Mouse (Mus musculus): ENCODE data around the gene C1qtnf12. TPM values are rescaled to one million over a fixed set of nuclear protein-coding genes. Genes with fewer than 3 reads are reported as not detected.

The C1qtnf12 gene
- total and polyA plus RNA-seq, 2 experiments from 2014 or later: 10.3 to 13.9 TPM

DNA sequence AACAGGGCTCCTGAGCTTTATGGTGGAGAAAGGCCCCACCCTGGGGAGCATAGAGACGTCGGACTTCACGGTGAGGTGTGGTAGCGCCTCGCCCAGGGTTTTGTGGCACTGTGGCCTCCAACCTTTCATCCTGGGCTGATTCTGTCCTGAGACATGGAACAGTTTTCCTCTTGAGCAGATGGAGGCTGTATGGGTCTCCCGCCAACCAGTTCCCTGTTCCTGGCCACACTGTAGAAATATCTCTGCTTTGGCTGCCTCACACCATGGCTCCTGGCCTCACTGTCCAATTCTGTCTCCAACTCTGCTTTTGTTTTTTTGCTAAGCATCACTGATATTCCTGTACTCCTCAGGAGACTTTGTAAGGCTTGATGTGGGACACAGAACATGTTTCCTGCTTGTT is 6.6 kb upstream of the C1qtnf12 start:
- ATAC-seq (no peak), DNase-seq (no peak)
- no peaks in the 10 kb centered on the region for H3K27me3 ChIP-seq (ENCODE audit: insufficient read depth, low read length)
- no peak overlapping the region for H3K4me3 ChIP-seq (ENCODE audit: low read depth, low read length)
- H3K36me3 ChIP-seq (ENCODE audit: insufficient read depth): peaks cover 68% of the 10 kb centered on the region
- no peaks in the 10 kb centered on the region for H3K9me3 ChIP-seq (ENCODE audit: low read length)
- TF ChIP-seq CTCF (IDR thresholded peaks at IDR 0.05; ENCODE audit: low read depth): no peak
- no peak overlapping the region for H3K9ac ChIP-seq
- no peak overlapping the region for H3K27ac ChIP-seq (ENCODE audit: low read depth, low read length)
- no peak overlapping the region for H3K4me2 ChIP-seq (ENCODE audit: low read depth)
- no peaks in the 10 kb centered on the region for H3K4me1 ChIP-seq (ENCODE audit: insufficient read depth)
- WGBS: 92% methylated on average over 6 of the region's 6 CpGs

DNA sequence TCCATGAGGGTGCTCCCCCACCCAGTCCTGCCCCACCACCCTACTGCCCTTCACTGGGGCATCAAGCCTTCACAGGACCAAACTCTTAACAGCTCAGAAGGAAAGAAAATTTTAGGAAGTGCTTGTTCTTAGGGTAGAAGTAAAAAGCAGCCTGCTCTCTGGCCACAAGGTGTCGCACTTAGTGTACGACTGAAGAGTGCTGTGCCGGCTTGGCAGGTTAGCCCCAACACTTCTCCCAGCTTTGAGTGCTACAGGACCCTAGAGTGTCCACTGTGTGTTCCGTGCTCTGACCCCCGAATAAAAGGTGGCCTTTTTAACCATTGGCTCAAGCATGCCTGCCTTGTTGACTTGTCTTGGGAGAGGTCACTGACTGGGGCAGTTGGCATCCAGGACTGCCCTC is 2.8 kb upstream of the C1qtnf12 start:
- Histone ChIP-seq H3K9ac (no peak overlapping the region), H3K36me3 (ENCODE audit: insufficient read depth) (peaks cover 47% of the 10 kb centered on the region)

DNA sequence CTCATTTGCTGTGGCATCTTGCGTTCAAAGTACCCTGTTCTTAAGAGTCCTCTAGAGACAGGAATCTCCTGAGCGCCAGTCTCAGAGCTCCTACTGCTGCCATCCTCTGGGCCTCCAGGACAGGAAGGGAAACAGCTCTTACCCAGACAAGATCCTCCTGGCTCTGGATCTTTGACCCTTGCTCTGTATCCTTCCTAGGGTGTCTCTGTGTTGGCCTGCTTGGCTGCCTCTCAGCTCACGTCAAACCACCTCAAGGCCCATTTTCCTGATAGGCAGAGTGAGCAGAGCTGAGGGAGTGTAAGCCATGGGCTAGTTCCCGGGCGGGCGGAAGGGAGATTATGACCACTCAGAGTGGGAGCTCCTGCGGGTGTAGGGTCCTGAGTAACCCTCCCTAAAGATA is 988 bp downstream of the C1qtnf12 start:
- Histone ChIP-seq H3K27ac (ENCODE audit: low read depth, low read length) (no peak overlapping the region), H3K4me1 (ENCODE audit: insufficient read depth) (no peaks in the 10 kb centered on the region), H3K9me3 (ENCODE audit: low read length) (no peaks in the 10 kb centered on the region), H3K36me3 (ENCODE audit: insufficient read depth) (peaks cover 38% of the 10 kb centered on the region), H3K27me3 (ENCODE audit: insufficient read depth, low read length) (no peaks in the 10 kb centered on the region), H3K4me3 (ENCODE audit: low read depth, low read length) (no peak overlapping the region), H3K9ac (0 out of 2 replicates have a peak overlapping the region, but pooled peaks have one; percentile 41), H3K4me2 (ENCODE audit: low read depth) (peak overlapping the region; percentile 58)
- no peak for DNase-seq
- no peak for TF ChIP-seq CTCF (IDR thresholded peaks at IDR 0.05; ENCODE audit: low read depth)
- 52% methylated on average over 7 of the region's 7 CpGs for WGBS
- ATAC-seq: no peak

More for the DNA sequence above, 2.8 kb upstream of the C1qtnf12 start:
- Histone ChIP-seq H3K27ac (ENCODE audit: low read depth, low read length) (no peak overlapping the region), H3K4me2 (ENCODE audit: low read depth) (no peak overlapping the region), H3K4me3 (ENCODE audit: low read depth, low read length) (no peak overlapping the region), H3K9me3 (ENCODE audit: low read length) (no peaks in the 10 kb centered on the region), H3K4me1 (ENCODE audit: insufficient read depth) (no peaks in the 10 kb centered on the region), H3K27me3 (ENCODE audit: insufficient read depth, low read length) (no peaks in the 10 kb centered on the region)
- WGBS: 6% methylated on average over 5 of the region's 5 CpGs
- peak; percentile 83 for DNase-seq
- ATAC-seq: peak; percentile 86
- peak; percentile 84 for TF ChIP-seq CTCF (IDR thresholded peaks at IDR 0.05; ENCODE audit: low read depth)

DNA sequence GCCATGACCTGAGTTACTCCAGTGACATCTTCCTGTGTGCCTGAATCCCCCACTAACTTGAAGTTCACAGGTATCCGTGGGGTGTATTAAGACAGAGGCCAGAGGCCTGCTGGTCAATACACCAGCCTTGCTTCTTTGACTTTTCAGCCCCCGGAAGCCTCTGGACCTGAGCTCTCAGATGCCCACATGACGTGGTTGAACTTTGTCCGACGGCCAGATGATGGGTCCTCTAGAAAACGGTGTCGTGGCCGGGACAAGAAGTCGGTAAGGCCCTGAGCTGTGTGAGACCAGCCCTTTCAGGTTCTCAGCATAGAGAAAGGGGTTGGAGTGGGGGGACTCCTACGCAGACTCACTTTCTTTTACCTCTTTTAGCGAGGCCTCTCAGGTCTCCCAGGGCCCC is 2.3 kb downstream of the C1qtnf12 start:
- DNase-seq (no peak), ATAC-seq (no peak)
- Histone ChIP-seq H3K27ac (ENCODE audit: low read depth, low read length) (no peak overlapping the region), H3K4me2 (ENCODE audit: low read depth) (no peak overlapping the region), H3K36me3 (ENCODE audit: insufficient read depth) (peaks cover 32% of the 10 kb centered on the region), H3K9me3 (ENCODE audit: low read length) (no peaks in the 10 kb centered on the region), H3K9ac (no peak overlapping the region), H3K4me3 (ENCODE audit: low read depth, low read length) (no peak overlapping the region), H3K4me1 (ENCODE audit: insufficient read depth) (no peaks in the 10 kb centered on the region), H3K27me3 (ENCODE audit: insufficient read depth, low read length) (no peaks in the 10 kb centered on the region)
- TF ChIP-seq CTCF (IDR thresholded peaks at IDR 0.05; ENCODE audit: low read depth): no peak
- WGBS: 94% methylated on average over 11 of the region's 11 CpGs

DNA sequence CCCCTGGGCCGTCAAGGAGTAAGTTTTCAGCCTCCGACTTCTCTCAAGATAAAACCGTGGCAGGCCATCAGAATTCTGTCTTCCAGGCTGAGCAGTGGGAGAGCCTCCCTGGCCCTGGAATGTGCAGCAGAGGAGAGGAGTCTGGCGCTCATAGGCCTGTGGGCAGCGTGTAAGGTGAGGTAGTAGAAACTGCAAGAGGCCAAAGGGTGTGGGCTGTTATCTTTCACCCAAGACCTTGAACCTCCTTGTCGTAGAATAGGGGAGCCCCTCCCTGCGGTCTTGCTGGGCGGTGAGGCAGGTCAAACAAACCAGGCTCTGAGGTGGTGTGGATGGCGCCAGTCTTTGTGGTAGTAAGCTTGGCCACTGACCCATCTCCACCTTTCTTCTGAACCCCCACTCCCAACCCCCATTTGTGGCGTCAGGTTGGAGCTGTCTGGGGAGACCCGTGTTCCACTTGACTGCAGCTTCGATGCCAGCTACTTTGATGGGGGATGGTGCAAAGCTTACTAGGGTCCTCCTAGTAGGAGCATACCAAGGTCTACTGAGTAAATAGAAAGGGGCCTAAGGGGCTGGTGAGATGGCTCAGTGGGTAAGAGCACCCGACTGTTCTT is 7.0 kb downstream of the C1qtnf12 start:
- WGBS: 89% methylated on average over 13 of the region's 13 CpGs
- DNase-seq (no peak), ATAC-seq (no peak)
- Histone ChIP-seq H3K36me3 (ENCODE audit: insufficient read depth) (peaks cover 20% of the 10 kb centered on the region), H3K9me3 (ENCODE audit: low read length) (no peaks in the 10 kb centered on the region), H3K4me1 (ENCODE audit: insufficient read depth) (no peaks in the 10 kb centered on the region), H3K4me2 (ENCODE audit: low read depth) (no peak overlapping the region), H3K9ac (no peak overlapping the region), H3K4me3 (ENCODE audit: low read depth, low read length) (no peak overlapping the region), H3K27ac (ENCODE audit: low read depth, low read length) (no peak overlapping the region), H3K27me3 (ENCODE audit: insufficient read depth, low read length) (no peaks in the 10 kb centered on the region)
- no peak for TF ChIP-seq CTCF (IDR thresholded peaks at IDR 0.05; ENCODE audit: low read depth)

DNA sequence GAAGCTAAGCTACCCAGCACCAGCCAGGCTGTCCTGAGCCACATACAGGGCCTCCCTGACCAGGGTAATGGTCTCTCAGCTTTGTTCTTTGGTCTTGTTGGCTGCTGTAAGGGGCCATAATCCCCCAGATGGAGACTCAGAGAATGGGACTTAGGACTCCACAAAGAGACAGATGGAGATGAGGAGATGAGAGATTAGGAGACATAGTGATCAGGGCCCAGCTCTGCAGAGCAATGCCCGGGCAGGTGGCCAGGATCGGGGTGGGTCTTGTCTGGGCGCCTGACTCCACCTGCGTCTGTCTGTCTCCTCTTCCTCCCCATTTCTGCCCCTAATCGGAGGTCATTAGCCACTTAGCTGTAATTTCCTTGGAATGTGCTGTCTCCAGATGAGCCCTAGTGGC is 8.2 kb downstream of the C1qtnf12 start:
- Histone ChIP-seq H3K36me3 (ENCODE audit: insufficient read depth) (peaks cover 12% of the 10 kb centered on the region), H3K9ac (no peak overlapping the region), H3K27me3 (ENCODE audit: insufficient read depth, low read length) (no peaks in the 10 kb centered on the region), H3K4me1 (ENCODE audit: insufficient read depth) (no peaks in the 10 kb centered on the region), H3K9me3 (ENCODE audit: low read length) (no peaks in the 10 kb centered on the region), H3K4me2 (ENCODE audit: low read depth) (no peak overlapping the region), H3K27ac (ENCODE audit: low read depth, low read length) (no peak overlapping the region), H3K4me3 (ENCODE audit: low read depth, low read length) (no peak overlapping the region)
- ATAC-seq (no peak), DNase-seq (no peak)
- 88% methylated on average over 5 of the region's 5 CpGs for WGBS
- TF ChIP-seq CTCF (IDR thresholded peaks at IDR 0.05; ENCODE audit: low read depth): no peak

DNA sequence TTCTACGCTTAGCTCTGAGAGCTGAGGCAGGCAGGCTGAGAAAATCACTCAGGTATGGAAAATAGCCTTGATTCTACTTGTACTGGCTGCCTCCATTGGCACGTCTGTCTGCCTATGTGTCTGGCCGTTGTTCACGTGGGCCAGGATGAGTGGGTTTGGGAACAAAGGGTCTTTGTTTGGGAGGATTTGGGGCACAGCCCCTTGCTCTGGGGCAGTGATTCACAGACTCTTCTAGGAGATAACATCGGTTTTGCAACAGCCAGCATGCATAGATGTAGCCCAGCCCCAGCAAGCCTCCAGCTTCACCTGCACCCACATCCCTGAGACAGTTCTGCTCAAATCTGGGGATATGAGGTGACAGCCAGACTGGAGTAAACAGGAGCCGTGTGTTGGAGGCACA is 10.5 kb downstream of the C1qtnf12 start:
- ATAC-seq (no peak), DNase-seq (no peak)
- Histone ChIP-seq H3K9me3 (ENCODE audit: low read length) (no peaks in the 10 kb centered on the region), H3K4me1 (ENCODE audit: insufficient read depth) (no peaks in the 10 kb centered on the region), H3K4me3 (ENCODE audit: low read depth, low read length) (no peak overlapping the region), H3K9ac (no peak overlapping the region), H3K27me3 (ENCODE audit: insufficient read depth, low read length) (no peaks in the 10 kb centered on the region), H3K4me2 (ENCODE audit: low read depth) (no peak overlapping the region), H3K36me3 (ENCODE audit: insufficient read depth) (no peaks in the 10 kb centered on the region), H3K27ac (ENCODE audit: low read depth, low read length) (no peak overlapping the region)
- no peak for TF ChIP-seq CTCF (IDR thresholded peaks at IDR 0.05; ENCODE audit: low read depth)
- 42% methylated on average over 6 of the region's 6 CpGs for WGBS

All from forebrain, postnatal 0 days (tissue).